Mouse (Mus musculus) retina, postnatal 7 days (tissue): ENCODE results near the gene Serpina7.

Experiments
- DNase-seq: peaks from one replicate; pipeline ENCODE4 v3.0.0-alpha.2; 2012; ENCODE audit warnings: low read depth, low spot score

Serpina7 gene

GRCm38 (mm10) chrX:139085077-139085476 is at the start of gene Serpina7:
Gene Serpina7, minus strand, starts transcription at chrX:139085236.
- no peak for DNase-seq

DNA sequence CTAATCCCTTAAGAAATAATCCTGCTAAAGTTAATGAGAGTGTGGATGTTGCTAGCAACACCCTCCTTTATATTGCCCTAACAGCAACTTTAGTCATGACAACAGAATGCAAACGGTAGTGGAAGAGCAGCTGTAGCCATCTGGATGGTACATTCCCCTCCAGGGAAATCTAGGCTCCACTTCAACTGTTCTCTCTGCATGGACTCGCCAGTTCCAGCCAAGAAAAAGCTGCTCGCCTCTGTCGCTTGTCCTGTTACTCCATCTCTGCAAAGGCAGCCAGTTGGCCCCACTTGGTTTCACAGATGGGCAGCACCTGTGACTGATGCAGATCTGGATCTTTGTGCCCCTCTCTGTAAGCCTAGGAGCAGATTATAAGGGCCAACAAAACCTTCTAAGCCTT is 49.0 kb upstream of the Serpina7 start:
- DNase-seq: no peak

DNA sequence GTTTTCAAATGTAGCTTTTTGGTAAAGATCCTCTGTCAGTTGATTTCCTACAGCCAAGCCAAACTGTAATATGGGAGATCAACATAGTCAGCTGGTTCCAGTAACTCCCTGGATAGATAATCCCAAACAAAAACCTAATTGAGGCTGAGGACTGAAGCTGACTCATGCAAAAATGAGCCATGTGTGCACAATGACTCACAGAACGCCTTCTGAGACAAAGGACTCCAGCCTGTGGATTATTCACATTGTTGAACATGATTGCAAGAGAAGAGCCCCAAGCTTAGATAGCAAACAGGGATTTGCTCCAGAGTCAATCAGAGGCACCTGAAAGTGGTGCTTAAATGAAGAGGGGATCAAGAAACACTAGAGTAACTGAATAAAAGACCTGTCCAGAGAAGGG is 12.2 kb upstream of the Serpina7 start:
- no peak for DNase-seq

DNA sequence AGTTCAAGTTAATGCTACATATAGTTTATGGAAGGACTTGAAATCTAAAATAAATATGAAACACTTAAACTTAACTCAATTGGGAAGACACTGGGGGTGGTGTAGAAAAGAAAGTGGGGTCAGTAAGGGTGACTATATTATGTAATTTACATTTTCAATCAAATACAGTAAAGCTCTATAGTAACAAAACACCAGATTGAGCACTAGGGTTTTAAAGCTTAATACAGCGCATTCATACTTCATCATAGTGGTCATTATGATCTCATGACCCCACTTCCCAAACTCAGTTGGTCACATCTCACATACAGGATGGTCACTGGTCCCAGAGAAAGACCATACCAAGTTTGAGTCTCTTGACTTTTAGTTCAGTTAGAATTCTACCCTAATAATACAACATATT is 907 bp upstream of the Serpina7 start, which contains the start of gene 4930513O06Rik:
TSS of gene 4930513O06Rik (plus strand) at position 301 of the 400 bp plus-strand sequence.
- no peak for DNase-seq

DNA sequence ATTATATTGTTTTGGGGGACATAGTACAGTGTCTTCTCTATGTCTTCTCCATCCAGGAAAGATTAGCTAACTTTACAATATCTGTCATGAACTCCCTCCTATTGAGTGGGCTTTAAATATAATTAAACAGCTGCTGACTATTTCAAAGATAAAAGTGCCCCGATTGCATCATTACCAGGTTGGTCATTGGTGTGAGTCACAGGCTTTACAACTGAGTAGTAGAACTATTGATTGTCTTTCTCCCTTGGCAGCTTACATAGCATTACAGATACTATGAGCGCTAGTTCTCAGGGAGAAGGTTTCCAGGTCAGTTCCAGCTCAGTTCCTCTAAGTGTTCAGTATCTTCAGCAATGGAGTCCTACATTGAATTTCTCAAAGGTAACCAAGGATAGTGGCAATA is 6.5 kb downstream of the Serpina7 start:
- no peak for DNase-seq

DNA sequence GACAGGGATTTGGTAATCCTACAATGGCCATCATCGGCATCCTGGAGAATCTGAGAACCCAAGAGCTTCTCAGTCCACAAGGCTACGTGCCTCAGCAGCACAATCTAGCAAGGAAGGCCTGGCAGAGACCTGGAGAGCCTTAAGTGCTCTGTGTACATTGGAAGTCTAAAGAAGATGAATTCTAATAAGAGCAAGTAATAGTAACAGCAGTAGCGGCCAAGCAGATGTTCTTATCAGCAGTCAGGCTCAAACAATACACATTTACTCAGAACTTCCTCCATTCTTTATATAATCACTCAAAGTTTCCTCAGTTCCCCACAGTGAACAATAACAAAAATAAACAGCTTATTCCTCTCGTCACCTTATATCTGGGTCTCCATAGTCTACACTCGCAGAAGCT is 21.0 kb downstream of the Serpina7 start:
- DNase-seq: no peak

DNA sequence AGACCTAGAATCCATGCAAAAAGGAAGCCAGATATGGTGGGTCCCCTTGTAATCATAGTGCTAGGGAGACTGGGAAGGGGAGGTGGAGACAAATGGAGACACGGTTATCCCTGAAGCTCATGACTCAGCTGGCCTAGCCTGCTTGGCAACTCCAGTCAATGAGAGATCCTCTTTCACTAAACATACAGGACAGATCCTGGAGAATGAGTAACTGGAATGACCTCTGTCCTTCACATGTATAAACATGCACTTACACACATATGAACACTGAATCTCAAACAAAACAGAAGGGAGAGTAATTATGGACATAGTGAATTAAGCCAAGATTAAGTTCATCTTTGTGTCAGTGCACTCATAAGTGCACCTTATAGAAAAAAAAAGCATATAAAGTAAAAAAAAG is 31.9 kb downstream of the Serpina7 start:
- no peak for DNase-seq

GRCm38 (mm10) chrX:139051976-139052375 is 33.1 kb downstream of the Serpina7 start:
- DNase-seq: no peak

- no peak for DNase-seq
These were observed 43.9 kb downstream of the Serpina7 start for GRCm38 (mm10) chrX:139041148-139041547.

- no peak for DNase-seq
These were observed 45.7 kb downstream of the Serpina7 start for GRCm38 (mm10) chrX:139039314-139039713.

DNA sequence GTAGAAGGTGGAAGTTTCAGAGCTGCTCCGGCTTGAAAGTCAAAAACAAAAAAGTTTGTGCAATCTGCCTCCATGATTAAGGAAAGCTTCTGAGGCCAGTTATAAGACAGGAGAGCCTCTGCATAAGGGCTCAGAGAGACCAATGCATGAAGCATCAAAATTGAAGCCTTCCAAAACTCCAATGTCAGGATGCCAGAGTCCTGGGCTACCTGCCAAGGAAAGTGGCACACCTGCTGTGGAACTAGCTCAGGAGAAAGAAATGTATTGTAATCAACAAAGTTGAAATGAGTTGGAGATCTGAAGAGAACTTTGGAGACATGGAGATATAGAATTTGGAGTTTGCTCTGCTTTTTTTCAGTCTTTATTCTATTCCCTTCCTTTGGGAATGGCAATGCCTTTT is 47.4 kb downstream of the Serpina7 start:
- no peak for DNase-seq
